Mouse (Mus musculus) midbrain, embryonic 16.5 days (tissue): ENCODE measurements around the gene Vinac1. TPM values are rescaled to one million over a fixed set of nuclear protein-coding genes. Genes with fewer than 3 reads are reported as not detected.

Experiments used
- ATAC-seq: fragments of 200-750 bp; cut with Nextera tagmentation; 2 replicates; pipeline ENCODE4 v1.8.0; 2017; ENCODE audit warnings: moderate TSS enrichment
- H3K27ac ChIP-seq: fragments of 300-500 bp; sonication (generic); 2 replicates; pipeline ENCODE4 v1.5.1; 2014; ENCODE audit warnings: mild to moderate bottlenecking, low read length, mixed read lengths
- H3K27me3 ChIP-seq: fragments of 300-500 bp; sonication (generic); 2 replicates; pipeline ENCODE4 v1.6.1; 2014; ENCODE audit warnings: low read depth, low read length, mixed read lengths; ENCODE audit not compliant: control insufficient read depth, insufficient read depth
- H3K36me3 ChIP-seq: fragments of 300-500 bp; sonication (generic); 2 replicates; pipeline ENCODE4 v1.6.1; 2014; ENCODE audit warnings: mild to moderate bottlenecking, low read length, moderate library complexity, mixed read lengths; ENCODE audit not compliant: control insufficient read depth, insufficient read depth
- H3K4me1 ChIP-seq: fragments of 300-500 bp; sonication (generic); 2 replicates; pipeline ENCODE4 v1.6.1; 2014; ENCODE audit warnings: mild to moderate bottlenecking, low read length, mixed read lengths; ENCODE audit not compliant: control insufficient read depth, insufficient read depth
- H3K4me2 ChIP-seq: fragments of 300-500 bp; sonication (generic); 2 replicates; pipeline ENCODE4 v1.6.1; 2014; ENCODE audit warnings: mild to moderate bottlenecking, low read length, mixed read lengths
- H3K4me3 ChIP-seq: fragments of 300-500 bp; sonication (generic); 2 replicates; pipeline ENCODE4 v1.5.1; 2014; ENCODE audit warnings: low read depth, mild to moderate bottlenecking, low read length, moderate library complexity, mixed read lengths
- H3K9ac ChIP-seq: fragments of 300-500 bp; sonication (generic); 2 replicates; pipeline ENCODE4 v1.6.1; 2014; ENCODE audit warnings: low read depth, low read length, mixed read lengths
- H3K9me3 ChIP-seq: fragments of 300-500 bp; sonication (generic); replicated peaks from 2 replicates; pipeline ENCODE4 v1.6.1; 2014; ENCODE audit warnings: mild to moderate bottlenecking, low read length, mixed read lengths; ENCODE audit not compliant: control insufficient read depth, poor library complexity, severe bottlenecking
- WGBS: fragments of 180-500 bp; shearing (Covaris S2); extraction: QIAGEN DNeasy Blood & Tissue Kit; methylation state at CpG from one replicate; pipeline ENCODE4 v1.1.7; 2014; 5-methylcytosine and 5-hydroxymethylcytosine counted together
- polyA plus RNA-seq: library from polyadenylated mRNA; unstranded; fragments of >200 nt; fragmentation: Nextera tagmentation; extraction: Ambion mirVana; gene quantifications from 2 replicates; pipeline ENCODE4 v1.2.1, GENCODE M21; 2015

The Vinac1 gene
- polyA plus RNA-seq, 1 experiment from 2014 or later: 1.0 TPM

DNA sequence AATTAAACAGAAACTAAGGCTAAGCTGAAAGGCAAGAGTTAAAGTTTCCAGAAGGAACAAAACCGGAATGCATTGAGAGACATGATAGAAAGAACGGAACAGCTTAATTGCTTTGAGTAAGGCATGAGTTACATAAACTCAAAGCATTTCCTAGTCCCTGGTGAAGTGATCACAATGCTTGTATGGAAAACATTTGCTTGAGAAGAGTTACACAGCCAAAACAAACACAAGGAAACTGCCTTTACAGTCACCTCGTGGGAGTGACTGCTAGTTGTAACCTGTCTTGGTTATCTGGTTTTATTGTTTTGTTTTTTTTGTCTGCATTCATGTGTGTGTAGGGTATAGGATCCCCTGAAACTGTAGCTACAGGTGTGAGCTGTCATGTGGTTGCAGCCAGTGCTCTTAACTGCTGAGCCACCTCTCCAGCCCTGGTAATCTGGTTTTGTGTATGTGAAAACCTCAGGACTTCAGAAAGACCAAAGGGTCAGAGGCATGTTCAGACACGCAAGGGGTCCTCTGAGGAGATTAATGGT, 4.5 kb upstream of the Vinac1 start:
- no peaks in the 10 kb centered on the region for H3K27me3 ChIP-seq
- WGBS: 84% methylated on average over 4 of the region's 4 CpGs
- no peak for ATAC-seq
- no peaks in the 10 kb centered on the region for H3K4me1 ChIP-seq
- no peak overlapping the region for H3K4me2 ChIP-seq
- no peak overlapping the region for H3K27ac ChIP-seq
- H3K36me3 ChIP-seq: no peaks in the 10 kb centered on the region
- no peak overlapping the region for H3K4me3 ChIP-seq
- no peak overlapping the region for H3K9ac ChIP-seq
- H3K9me3 ChIP-seq: no peaks in the 10 kb centered on the region

DNA sequence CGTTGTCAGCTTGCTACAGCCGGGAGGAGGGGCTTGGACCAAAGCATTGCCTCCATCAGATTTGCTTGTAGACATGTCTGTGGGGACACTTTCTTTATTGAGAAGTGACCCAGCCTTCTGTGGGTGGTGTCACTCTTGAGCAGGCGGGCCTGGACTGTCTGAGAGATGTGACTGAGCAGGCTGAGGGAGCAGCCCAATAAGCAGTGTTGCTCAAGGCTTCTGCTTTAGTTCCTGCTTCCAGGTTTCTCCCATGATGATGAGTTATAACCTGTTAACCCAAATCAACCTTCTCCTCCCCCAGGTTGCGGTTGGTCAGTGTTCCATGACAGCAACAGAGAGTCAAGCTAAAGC, 1.2 kb downstream of the Vinac1 start:
- no peaks in the 10 kb centered on the region for H3K36me3 ChIP-seq
- no peak overlapping the region for H3K9ac ChIP-seq
- no peaks in the 10 kb centered on the region for H3K9me3 ChIP-seq
- no peak overlapping the region for H3K27ac ChIP-seq
- H3K4me3 ChIP-seq: no peak overlapping the region
- H3K27me3 ChIP-seq: no peaks in the 10 kb centered on the region
- WGBS: 88% methylated on average over 4 of the region's 4 CpGs
- ATAC-seq: no peak
- H3K4me1 ChIP-seq: no peaks in the 10 kb centered on the region
- H3K4me2 ChIP-seq: no peak overlapping the region

DNA sequence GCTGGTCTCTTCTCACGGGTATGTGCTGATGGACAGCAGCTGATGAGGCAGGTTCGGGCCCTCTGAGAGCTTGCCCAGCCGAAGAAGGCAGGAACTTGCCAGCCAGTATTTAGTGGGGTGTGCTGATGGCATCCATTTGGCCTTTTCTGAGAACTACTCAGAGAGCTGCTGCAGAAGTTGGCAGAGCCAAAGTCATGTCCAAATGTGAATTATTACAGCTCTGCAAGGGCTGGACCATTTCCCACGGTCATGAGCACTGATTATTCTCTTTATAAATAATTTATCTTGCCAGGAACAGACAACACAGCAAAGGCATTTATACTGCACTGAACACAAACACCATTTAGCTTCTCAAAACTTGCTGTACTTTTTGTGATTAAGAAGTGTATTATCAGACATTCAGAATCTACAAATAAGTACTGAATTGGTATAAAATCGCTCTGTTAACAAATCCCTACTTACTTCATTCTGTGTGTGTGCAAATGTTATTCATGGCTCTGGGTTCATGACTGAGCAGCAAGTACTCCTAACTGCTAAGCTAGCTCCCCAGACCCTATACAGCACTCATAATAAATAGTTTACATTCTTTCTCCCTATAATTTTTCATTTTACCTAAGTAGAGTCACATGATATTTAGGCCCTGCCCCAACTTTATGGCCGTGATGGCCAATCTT, 1.7 kb downstream of the Vinac1 start:
- Histone ChIP-seq H3K27ac (no peak overlapping the region), H3K9ac (no peak overlapping the region), H3K4me2 (no peak overlapping the region), H3K4me3 (no peak overlapping the region), H3K4me1 (no peaks in the 10 kb centered on the region), H3K27me3 (no peaks in the 10 kb centered on the region), H3K36me3 (no peaks in the 10 kb centered on the region), H3K9me3 (no peaks in the 10 kb centered on the region)
- ATAC-seq: no peak
- 89% methylated on average over 6 of the region's 6 CpGs for WGBS

DNA sequence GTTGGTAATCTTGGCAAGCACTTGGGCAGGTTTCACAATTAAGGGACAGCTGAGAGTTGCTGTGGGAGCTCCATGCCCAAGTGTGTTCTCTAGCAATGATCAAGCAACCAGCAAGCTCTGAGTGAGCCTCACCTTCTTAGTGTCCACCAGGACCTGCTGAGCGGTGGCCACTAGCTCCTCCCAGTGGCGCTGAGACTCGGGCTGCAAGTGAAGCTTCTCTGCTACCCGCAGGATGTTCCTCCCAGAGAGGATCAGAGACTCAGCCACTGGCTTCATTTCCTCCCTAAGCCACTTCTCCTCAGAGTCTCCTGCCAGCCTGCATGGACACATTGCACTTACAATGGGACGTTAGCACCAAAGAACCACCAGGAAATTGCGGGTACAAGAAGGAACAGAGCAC, 7.4 kb downstream of the Vinac1 start:
- no peak overlapping the region for H3K4me3 ChIP-seq
- H3K36me3 ChIP-seq: no peaks in the 10 kb centered on the region
- no peak overlapping the region for H3K27ac ChIP-seq
- H3K4me1 ChIP-seq: peaks cover 4% of the 10 kb centered on the region
- H3K9me3 ChIP-seq: no peaks in the 10 kb centered on the region
- no peak for ATAC-seq
- peaks cover 9% of the 10 kb centered on the region for H3K27me3 ChIP-seq
- H3K9ac ChIP-seq: no peak overlapping the region
- H3K4me2 ChIP-seq: no peak overlapping the region
- WGBS: 39% methylated on average over 6 of the region's 6 CpGs

DNA sequence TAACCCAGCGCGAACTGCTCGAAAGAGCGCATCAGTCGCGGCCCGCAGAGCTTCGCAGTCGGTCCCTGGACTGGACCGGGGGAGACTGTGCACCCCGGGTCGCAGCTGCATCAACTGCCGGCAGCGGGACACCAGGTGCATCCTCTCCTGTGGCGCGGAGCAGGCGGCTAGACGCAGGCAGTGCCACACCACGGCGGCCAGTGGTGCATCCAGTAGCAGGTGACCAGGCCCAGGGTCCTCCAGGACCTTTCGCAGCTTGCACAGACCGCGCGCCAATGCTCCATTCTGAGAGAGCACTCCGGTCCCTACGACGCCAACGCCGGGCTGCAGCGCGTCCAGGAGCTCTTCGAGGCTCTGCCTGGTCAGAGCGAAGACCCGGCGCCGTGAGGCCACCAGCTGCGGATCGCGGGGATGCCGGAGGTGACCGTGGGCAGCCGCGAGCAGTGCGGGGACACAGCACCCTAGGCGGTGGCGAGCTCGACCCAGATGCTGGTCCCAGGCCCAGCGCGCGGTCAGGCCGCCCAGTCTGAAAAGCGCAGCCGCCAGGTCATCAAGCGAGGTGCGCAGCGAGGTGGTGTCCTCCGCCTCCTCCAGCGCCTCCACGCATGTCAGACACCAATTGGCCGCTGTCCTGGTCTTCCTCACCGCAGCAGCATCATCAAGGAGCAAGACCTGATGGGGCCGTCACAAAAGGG, 8.9 kb downstream of the Vinac1 start:
- under 1% methylated on average over 62 of the region's 62 CpGs for WGBS
- peak; percentile 88 for ATAC-seq
- Histone ChIP-seq H3K4me1 (peaks cover 4% of the 10 kb centered on the region), H3K9ac (peak overlapping the region; percentile 75), H3K36me3 (no peaks in the 10 kb centered on the region), H3K4me3 (peak overlapping the region; percentile 50), H3K27ac (peak overlapping the region; percentile 68), H3K4me2 (peak overlapping the region; percentile 72), H3K27me3 (peaks cover 9% of the 10 kb centered on the region), H3K9me3 (no peaks in the 10 kb centered on the region)

DNA sequence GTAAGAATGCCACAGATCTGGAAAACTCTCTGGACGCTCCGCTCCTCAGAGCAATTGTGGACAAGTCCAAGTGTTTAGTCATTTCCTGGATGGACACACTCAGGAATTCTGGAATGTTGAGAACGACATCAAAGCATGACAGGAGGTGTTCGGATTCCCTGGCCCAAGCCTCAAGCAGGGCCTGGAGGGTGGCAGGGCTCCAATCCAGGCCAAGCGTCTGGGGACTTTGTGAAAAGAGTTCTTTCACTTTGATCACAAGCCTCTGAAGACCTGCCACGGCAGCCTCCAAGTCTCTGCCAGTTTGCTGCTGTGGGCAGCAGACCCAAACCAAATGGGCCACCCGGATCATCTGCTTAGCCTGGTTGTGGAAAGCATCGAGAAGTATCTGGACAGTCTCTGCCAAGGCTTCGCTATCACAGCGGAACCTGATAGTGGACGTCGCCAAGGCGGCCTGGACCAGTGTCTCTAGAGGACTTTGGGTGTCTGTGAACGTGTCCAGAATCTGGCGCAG, 9.5 kb downstream of the Vinac1 start:
- H3K9me3 ChIP-seq: no peaks in the 10 kb centered on the region
- H3K4me3 ChIP-seq: peak overlapping the region; percentile 50
- peaks cover 9% of the 10 kb centered on the region for H3K27me3 ChIP-seq
- H3K4me2 ChIP-seq: peak overlapping the region; percentile 72
- no peaks in the 10 kb centered on the region for H3K36me3 ChIP-seq
- H3K4me1 ChIP-seq: peaks cover 4% of the 10 kb centered on the region
- peak overlapping the region; percentile 75 for H3K9ac ChIP-seq
- WGBS: 28% methylated on average over 15 of the region's 15 CpGs
- ATAC-seq: peak; percentile 57; the same call in 1 of the 2 replicates
- H3K27ac ChIP-seq: no peak overlapping the region

DNA sequence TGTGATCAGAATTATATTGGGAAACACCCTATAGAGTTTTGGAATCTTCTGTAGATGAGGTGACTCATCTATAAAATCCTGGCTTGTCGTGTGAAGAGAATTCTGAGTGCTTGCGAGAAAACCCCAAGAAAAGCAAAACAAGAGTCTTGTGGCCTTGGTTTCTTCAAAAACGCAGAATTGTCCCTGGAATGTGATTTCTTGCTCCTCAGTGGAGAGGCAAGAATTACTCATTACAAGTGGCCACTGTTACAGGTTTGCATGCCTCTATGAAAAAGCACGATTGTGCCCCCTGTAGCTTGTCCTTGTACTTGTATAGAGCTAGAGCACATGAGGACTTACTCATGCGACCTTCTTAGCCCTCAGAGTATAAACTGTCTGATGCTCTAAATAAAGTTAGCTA, 12.6 kb downstream of the Vinac1 start:
- no peak for ATAC-seq
- Histone ChIP-seq H3K9me3 (no peaks in the 10 kb centered on the region), H3K9ac (no peak overlapping the region), H3K36me3 (no peaks in the 10 kb centered on the region), H3K4me3 (no peak overlapping the region), H3K4me1 (peaks cover 4% of the 10 kb centered on the region), H3K27ac (no peak overlapping the region), H3K27me3 (peaks cover 9% of the 10 kb centered on the region), H3K4me2 (no peak overlapping the region)
- 84% methylated on average over 5 of the region's 5 CpGs for WGBS

DNA sequence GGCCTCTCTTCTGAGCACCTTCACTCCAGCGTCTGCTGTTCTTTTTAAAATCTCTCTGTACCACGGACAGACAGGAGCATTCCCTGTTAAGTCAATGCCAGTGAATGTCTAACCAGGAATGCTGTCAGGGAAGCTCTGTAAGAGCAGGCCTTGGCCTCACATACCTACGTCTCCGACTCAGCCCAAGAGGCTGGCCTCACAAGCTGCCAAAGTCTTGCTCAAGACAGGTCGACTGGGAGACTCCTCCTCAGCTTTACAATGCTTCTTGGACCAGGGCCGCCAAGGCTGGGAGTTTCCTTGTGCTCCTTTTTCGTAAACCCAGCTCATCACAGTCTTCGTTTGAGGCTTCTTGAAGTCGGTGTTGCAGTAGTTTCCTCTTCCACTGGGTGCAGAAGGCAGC, 23.2 kb downstream of the Vinac1 start:
- ATAC-seq: no peak
- WGBS: 84% methylated on average over 9 of the region's 9 CpGs
- no peaks in the 10 kb centered on the region for H3K9me3 ChIP-seq

DNA sequence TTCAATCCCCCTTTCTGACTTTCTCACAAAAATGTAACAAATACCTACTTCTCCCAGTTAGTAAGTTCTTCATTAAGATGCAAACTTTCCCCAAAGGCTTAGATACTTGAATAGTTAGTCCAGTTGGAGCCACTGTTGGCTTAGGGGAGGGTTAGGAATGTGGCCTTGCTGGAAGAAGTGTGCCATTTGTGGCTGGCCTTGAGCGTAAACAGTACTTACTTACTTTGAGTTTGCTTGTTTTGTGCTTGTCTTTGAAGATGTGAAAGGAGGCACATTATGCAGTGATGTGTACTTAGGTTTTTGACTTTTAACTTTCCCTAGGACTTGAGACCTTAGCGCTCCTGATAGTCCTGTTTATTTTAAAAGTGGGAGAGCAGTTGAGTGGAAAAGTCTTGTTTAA, 27.9 kb downstream of the Vinac1 start:
- no peak overlapping the region for H3K9ac ChIP-seq
- H3K27ac ChIP-seq: no peak overlapping the region
- WGBS: 87% methylated on average over 2 of the region's 2 CpGs
- H3K4me2 ChIP-seq: no peak overlapping the region
- no peaks in the 10 kb centered on the region for H3K9me3 ChIP-seq
- no peak for ATAC-seq
- H3K27me3 ChIP-seq: no peaks in the 10 kb centered on the region
- peaks cover 14% of the 10 kb centered on the region; the same call in 1 of the 2 replicates for H3K36me3 ChIP-seq
- no peaks in the 10 kb centered on the region for H3K4me1 ChIP-seq
- H3K4me3 ChIP-seq: no peak overlapping the region

More for the DNA sequence above, 23.2 kb downstream of the Vinac1 start:
- Histone ChIP-seq H3K9ac (no peak overlapping the region), H3K27ac (no peak overlapping the region), H3K27me3 (no peaks in the 10 kb centered on the region), H3K36me3 (no peaks in the 10 kb centered on the region), H3K4me2 (no peak overlapping the region), H3K4me1 (no peaks in the 10 kb centered on the region), H3K4me3 (no peak overlapping the region)
